Mouse (Mus musculus) intestine, embryonic 16.5 days (tissue): ENCODE data around the gene Cby1. TPM values are rescaled to one million over a fixed set of nuclear protein-coding genes. Genes with fewer than 3 reads are reported as not detected.
"Not testable (repeated sequence)": the region's sequence is repeated elsewhere in the genome, so short reads cannot be mapped to it uniquely, and the experiment has no call there.

Experiments used
- ATAC-seq: fragments of 200-750 bp; cut with Nextera tagmentation; 2 replicates; pipeline ENCODE4 v1.8.0; 2017; ENCODE audit warnings: moderate TSS enrichment, moderate library complexity
- H3K27ac ChIP-seq: fragments of 300-500 bp; sonication (generic); 2 replicates; pipeline ENCODE4 v1.5.1; 2014; ENCODE audit warnings: mild to moderate bottlenecking, low read length
- H3K27me3 ChIP-seq: fragments of 300-500 bp; sonication (generic); replicated peaks from 2 replicates; pipeline ENCODE4 v1.6.1; 2014; ENCODE audit warnings: low read length, control low read depth, mixed read lengths; ENCODE audit not compliant: control insufficient read depth, insufficient read depth
- H3K36me3 ChIP-seq: fragments of 300-500 bp; sonication (generic); 2 replicates; pipeline ENCODE4 v1.6.1; 2014; ENCODE audit warnings: low read length, control low read depth; ENCODE audit not compliant: control insufficient read depth, insufficient read depth
- H3K4me1 ChIP-seq: fragments of 300-500 bp; sonication (generic); 2 replicates; pipeline ENCODE4 v1.6.1; 2014; ENCODE audit warnings: low read length, control low read depth, mixed read lengths; ENCODE audit not compliant: control insufficient read depth, insufficient read depth
- H3K4me2 ChIP-seq: fragments of 300-500 bp; sonication (generic); 2 replicates; pipeline ENCODE4 v1.6.1; 2014; ENCODE audit warnings: low read depth, low read length, control low read depth
- H3K4me3 ChIP-seq: fragments of 300-500 bp; sonication (generic); 2 replicates; pipeline ENCODE4 v1.5.1; 2014; ENCODE audit warnings: mild to moderate bottlenecking, low read length
- H3K9ac ChIP-seq: fragments of 300-500 bp; sonication (generic); 2 replicates; pipeline ENCODE4 v1.6.1; 2014; ENCODE audit warnings: low read depth, low read length
- H3K9me3 ChIP-seq: fragments of 300-500 bp; sonication (generic); 2 replicates; pipeline ENCODE4 v1.6.1; 2016; ENCODE audit warnings: low read length, control low read depth; ENCODE audit not compliant: control insufficient read depth
- WGBS: fragments of 180-500 bp; shearing (Covaris S2); extraction: QIAGEN DNeasy Blood & Tissue Kit; methylation state at CpG from one replicate; pipeline ENCODE4 v1.1.7; 2014; 5-methylcytosine and 5-hydroxymethylcytosine counted together
- polyA plus RNA-seq: library from polyadenylated mRNA; unstranded; fragments of >200 nt; fragmentation: Nextera tagmentation; extraction: Ambion mirVana; gene quantifications from 2 replicates; pipeline ENCODE4 v1.2.1, GENCODE M21; 2015

Gene Cby1
- polyA plus RNA-seq, 1 experiment from 2014 or later, result 37.2 TPM

DNA sequence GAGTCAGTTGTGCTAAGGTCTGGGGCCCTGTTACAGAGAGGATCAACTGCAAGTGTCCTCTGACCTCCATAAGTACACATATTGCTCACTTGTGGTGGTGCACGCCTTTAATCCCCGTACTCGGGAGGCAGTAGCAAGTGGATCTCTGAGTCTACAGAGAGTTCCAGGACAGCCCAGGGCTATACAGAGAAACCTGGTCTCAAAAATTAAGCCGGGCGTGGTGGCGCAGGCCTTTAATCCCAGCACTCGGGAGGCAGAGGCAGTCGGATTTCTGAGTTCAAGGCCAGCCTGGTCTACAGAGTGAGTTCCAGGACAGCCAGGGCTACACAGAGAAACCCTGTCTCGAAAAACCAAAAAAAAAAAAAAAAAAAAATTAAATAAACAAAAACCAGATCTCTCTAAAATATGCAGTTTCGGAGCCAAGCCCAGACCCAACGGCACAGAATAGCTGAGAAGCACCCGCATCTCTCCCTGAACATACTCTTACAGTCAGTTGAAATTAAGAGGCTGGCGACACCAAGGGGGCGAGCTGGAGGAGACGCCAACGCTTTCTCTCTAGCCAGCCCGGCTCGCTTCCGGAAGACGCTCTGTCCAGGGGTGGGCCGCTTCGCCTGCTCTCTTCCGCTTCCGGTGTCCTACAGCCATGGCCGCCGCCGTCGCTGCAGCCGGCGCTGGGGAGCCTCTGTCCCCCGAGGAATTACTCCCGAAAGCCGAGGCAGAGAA is 11.4 kb downstream of the Cby1 start, which contains the start of gene Tomm22:
Gene Tomm22 (plus strand): TSS at position 613 of the 723 bp plus-strand sequence.
- Histone ChIP-seq H3K9me3 (no peaks in the 10 kb centered on the region), H3K27ac (peak within 1 kb of the TSS; percentile 56), H3K9ac (peak within 1 kb of the TSS; percentile 86), H3K27me3 (no peaks in the 10 kb centered on the region), H3K4me3 (peak within 1 kb of the TSS; percentile 87), H3K36me3 (peaks cover 11% of the 10 kb centered on the region; the same call in 1 of the 2 replicates), H3K4me2 (peak within 1 kb of the TSS; percentile 58), H3K4me1 (peaks cover 5% of the 10 kb centered on the region)
- 16% methylated on average over 32 of the region's 33 CpGs for WGBS
- peak; percentile 97 for ATAC-seq

DNA sequence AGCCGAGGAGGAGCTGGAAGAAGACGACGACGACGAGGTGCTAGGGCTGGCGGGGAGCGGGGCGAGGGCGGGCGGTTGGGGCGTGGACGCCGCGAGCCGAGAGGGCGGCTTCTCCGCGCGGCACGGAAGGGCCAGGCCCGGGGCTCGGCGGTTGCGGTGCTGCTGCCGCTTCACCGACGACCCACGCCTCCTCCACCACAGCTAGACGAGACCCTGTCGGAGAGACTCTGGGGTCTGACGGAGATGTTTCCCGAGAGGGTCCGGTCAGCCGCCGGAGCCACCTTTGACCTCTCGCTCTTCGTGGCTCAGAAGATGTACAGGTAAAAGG is 11.9 kb downstream of the Cby1 start:
- peaks cover 13% of the 10 kb centered on the region; the same call in 1 of the 2 replicates for H3K36me3 ChIP-seq
- peak overlapping the region; percentile 56 for H3K27ac ChIP-seq
- peak overlapping the region; percentile 87 for H3K4me3 ChIP-seq
- ATAC-seq, result peak; percentile 63
- peaks cover 5% of the 10 kb centered on the region for H3K4me1 ChIP-seq
- no peaks in the 10 kb centered on the region for H3K27me3 ChIP-seq
- peak overlapping the region; percentile 58 for H3K4me2 ChIP-seq
- H3K9ac ChIP-seq, result peak overlapping the region; percentile 86
- H3K9me3 ChIP-seq, result no peaks in the 10 kb centered on the region
- 1% methylated on average over 36 of the region's 37 CpGs for WGBS

DNA sequence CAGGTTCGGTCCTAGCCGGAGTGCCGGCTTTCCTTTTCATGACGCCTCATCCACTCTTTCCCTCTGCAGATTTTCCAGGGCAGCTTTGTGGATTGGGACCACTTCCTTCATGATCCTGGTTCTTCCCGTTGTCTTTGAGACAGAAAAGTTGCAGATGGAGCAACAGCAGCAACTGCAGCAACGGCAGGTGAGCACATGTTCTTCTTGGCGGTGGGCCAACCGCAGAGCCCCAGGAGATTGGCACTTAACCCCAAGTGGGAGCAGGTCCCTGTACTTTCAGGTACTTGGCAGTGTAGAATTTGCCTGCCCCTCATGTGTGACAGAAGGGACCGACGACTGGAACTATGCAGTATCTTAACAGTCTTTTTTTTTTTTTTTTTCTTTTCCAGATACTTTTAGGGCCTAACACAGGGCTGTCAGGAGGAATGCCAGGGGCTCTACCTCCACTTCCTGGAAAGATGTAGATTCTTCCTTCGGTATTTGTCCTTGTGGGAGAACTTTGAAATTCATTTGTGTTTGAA is 12.9 kb downstream of the Cby1 start:
- peak overlapping the region; percentile 87 for H3K4me3 ChIP-seq
- WGBS, result 73% methylated on average over 11 of the region's 11 CpGs
- peaks cover 13% of the 10 kb centered on the region; the same call in 1 of the 2 replicates for H3K36me3 ChIP-seq
- not testable (repeated sequence) for ATAC-seq, H3K27me3 ChIP-seq, H3K9me3 ChIP-seq, H3K27ac ChIP-seq, H3K4me1 ChIP-seq
- peak overlapping the region; percentile 58 for H3K4me2 ChIP-seq
- H3K9ac ChIP-seq, result peak overlapping the region; percentile 24; the same call in 1 of the 2 replicates

DNA sequence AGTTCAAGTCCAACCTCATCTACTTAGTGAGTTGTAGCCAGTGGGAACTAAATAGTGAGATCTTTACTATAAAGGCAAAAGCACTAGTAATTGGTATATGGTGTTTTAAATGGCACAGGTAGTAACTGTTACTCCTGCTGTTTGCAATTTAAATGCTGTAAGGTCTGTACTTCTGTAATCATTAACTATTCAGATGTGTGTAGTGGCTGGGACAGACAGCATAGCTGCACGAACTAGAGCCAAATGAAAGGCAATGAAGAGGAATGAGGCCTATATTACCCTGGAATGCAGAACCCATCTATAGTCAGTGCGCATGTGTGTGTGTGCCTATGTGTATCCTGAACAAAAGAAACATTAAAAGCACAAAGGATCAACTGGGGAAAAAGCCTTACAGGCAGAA is 18.9 kb downstream of the Cby1 start:
- H3K36me3 ChIP-seq, result peaks cover 12% of the 10 kb centered on the region; the same call in 1 of the 2 replicates
- H3K27ac ChIP-seq, result no peak overlapping the region
- no peak overlapping the region for H3K4me2 ChIP-seq
- peaks cover 5% of the 10 kb centered on the region; the same call in 1 of the 2 replicates for H3K4me1 ChIP-seq
- 75% methylated on average over 2 of the region's 2 CpGs for WGBS
- no peak overlapping the region for H3K4me3 ChIP-seq
- H3K27me3 ChIP-seq, result no peaks in the 10 kb centered on the region
- peak; percentile 53 for ATAC-seq
- no peaks in the 10 kb centered on the region for H3K9me3 ChIP-seq
- H3K9ac ChIP-seq, result no peak overlapping the region

DNA sequence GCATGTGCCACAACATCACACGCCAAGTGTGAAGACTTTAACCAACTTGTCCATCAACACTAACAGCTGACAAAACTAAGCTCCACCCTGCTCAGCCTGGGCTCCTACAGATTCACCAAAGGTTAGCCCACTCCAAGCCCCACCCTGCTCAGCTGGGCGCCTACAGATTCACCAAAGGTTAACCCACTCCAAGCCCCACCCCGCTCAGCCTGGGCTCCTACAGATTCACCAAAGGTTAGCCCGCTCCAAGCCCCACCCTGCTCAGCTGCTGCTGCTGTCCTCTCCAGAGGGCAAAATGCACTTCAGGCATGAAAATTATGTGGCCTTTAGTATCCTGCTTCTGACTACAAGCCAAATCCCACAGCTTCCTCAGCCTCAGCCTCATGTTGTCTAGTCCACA is 23.0 kb downstream of the Cby1 start:
- H3K27ac ChIP-seq, result no peak overlapping the region
- no peak overlapping the region for H3K9ac ChIP-seq
- peaks cover 41% of the 10 kb centered on the region for H3K4me1 ChIP-seq
- H3K9me3 ChIP-seq, result no peaks in the 10 kb centered on the region
- ATAC-seq, result no peak
- no peak overlapping the region for H3K4me3 ChIP-seq
- no peaks in the 10 kb centered on the region for H3K27me3 ChIP-seq
- H3K4me2 ChIP-seq, result no peak overlapping the region
- 82% methylated on average over 4 of the region's 4 CpGs for WGBS
- H3K36me3 ChIP-seq, result no peaks in the 10 kb centered on the region

DNA sequence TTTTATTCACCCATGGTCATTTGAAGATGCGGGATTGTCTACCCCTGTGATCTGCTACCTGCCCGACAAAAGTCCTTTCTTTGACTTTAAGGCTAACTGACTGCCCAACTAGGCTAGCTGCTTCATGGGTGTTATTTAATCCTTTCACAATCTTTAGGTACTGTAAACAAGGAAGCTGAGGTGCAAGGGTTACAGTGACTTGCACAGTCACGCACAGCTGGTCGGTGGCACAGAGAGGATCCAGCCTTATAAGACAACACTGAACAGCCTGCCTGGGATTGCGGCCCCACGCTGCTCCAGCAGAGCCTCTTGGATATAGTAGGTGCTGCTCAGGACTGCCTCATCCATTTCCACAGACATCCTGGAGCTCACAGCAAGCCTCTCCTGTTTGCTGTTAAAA is 24.1 kb downstream of the Cby1 start:
- Histone ChIP-seq H3K27ac (no peak overlapping the region), H3K9ac (0 out of 2 replicates have a peak overlapping the region, but pooled peaks have one; percentile 14), H3K9me3 (no peaks in the 10 kb centered on the region), H3K4me2 (peak overlapping the region; percentile 79; the same call in 1 of the 2 replicates), H3K4me1 (peaks cover 41% of the 10 kb centered on the region), H3K4me3 (no peak overlapping the region), H3K36me3 (no peaks in the 10 kb centered on the region), H3K27me3 (no peaks in the 10 kb centered on the region)
- 67% methylated on average over 6 of the region's 6 CpGs for WGBS
- ATAC-seq, result no peak

DNA sequence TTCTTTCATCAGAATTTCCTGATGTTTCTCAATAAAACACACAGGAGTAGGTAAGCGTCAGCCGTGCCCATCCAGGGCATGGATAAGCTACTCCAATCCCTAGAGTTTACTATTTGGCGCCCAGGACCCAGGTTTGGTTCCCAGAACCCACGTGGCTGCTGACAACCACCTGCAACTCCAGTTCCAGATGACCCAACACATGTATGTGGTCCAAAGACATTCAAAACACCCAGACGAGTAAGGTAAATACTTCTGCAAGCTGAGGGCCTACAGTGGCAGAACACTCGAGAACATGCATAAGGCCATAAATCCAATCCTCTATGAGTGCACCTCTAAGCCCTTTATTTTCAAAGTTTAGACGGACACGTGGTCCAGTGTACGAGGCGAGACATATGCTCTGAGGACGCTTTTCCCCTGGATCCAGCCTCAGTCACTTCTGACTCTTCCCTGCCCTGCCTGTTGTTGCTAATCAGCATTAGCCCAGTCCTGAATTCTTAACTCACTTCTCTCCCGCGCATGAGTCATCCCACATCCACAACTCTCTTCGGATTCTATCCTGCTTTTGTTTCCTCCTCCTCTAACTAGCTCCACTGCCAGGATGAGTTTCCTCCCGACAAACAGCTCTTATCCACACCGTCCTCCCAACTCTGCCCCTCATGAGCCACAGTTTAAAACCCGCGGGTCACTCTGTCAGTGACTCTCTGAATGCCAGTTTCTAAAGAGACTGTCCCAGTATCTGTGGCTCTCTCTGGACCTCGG is 24.9 kb downstream of the Cby1 start:
- peak overlapping the region; percentile 43; the same call in 1 of the 2 replicates for H3K27ac ChIP-seq
- H3K4me1 ChIP-seq, result peaks cover 43% of the 10 kb centered on the region
- H3K36me3 ChIP-seq, result no peaks in the 10 kb centered on the region
- no peak for ATAC-seq
- H3K9me3 ChIP-seq, result no peaks in the 10 kb centered on the region
- H3K4me2 ChIP-seq, result peak overlapping the region; percentile 79
- no peaks in the 10 kb centered on the region for H3K27me3 ChIP-seq
- WGBS, result 58% methylated on average over 19 of the region's 19 CpGs
- peak overlapping the region; percentile 65 for H3K9ac ChIP-seq
- H3K4me3 ChIP-seq, result no peak overlapping the region; the same call in 1 of the 2 replicates

DNA sequence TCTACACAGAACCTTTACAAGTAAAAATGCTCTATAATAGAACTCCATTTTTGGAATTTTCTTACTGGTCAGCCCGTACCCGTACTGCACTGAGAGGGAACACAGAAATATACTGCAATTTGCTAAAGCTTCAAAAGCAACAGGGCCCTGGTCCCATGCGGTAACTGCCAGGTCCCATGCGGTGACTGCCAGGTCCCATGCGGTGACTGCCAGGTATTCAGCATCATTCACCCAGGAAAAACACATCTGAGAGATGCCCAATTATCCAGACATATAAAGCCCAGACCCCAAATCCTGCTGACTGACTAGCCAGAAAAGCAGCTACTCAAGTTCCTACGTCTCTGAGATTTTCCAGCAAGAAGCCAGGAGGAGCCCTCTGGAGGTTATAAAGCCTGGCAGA is 25.6 kb downstream of the Cby1 start:
- no peaks in the 10 kb centered on the region for H3K9me3 ChIP-seq
- H3K27me3 ChIP-seq, result no peaks in the 10 kb centered on the region
- H3K4me2 ChIP-seq, result peak overlapping the region; percentile 79
- no peak for ATAC-seq
- H3K4me3 ChIP-seq, result peak overlapping the region; percentile 83
- H3K27ac ChIP-seq, result peak overlapping the region; percentile 43; the same call in 1 of the 2 replicates
- peak overlapping the region; percentile 65 for H3K9ac ChIP-seq
- peaks cover 44% of the 10 kb centered on the region for H3K4me1 ChIP-seq
- H3K36me3 ChIP-seq, result no peaks in the 10 kb centered on the region
- 85% methylated on average over 6 of the region's 6 CpGs for WGBS

DNA sequence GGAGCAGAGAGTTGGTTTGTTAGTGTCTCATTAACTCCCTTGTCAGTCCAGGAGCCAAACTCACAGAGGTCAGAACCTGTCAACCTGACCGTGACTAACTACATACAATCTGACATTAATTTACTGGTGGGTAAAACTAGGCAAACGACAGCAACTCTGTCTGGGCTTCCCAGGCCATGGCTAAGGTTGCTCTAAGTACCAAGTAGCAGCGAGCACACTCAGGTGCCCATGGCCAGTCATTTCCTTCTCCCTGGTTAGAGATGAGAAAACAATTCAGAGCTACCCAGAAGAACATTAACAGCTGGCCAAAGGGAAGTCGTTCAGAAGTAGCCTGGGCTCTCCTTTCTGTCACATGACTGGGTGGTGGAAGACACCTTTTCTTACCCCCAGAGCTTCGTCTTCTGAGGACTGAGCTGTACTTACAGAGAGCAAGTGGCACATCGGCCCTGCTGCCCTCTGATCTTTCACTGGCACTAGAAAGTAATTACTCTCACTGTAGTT is 26.2 kb downstream of the Cby1 start:
- H3K27me3 ChIP-seq, result no peaks in the 10 kb centered on the region
- no peaks in the 10 kb centered on the region for H3K36me3 ChIP-seq
- H3K27ac ChIP-seq, result no peak overlapping the region
- peaks cover 48% of the 10 kb centered on the region for H3K4me1 ChIP-seq
- ATAC-seq, result no peak
- WGBS, result 31% methylated on average over 6 of the region's 6 CpGs
- H3K9ac ChIP-seq, result peak overlapping the region; percentile 65
- H3K4me3 ChIP-seq, result peak overlapping the region; percentile 83
- peak overlapping the region; percentile 79 for H3K4me2 ChIP-seq
- no peaks in the 10 kb centered on the region for H3K9me3 ChIP-seq
